Mouse (Mus musculus) left cerebral cortex, adult 11 months (tissue): Measurements from ENCODE around the gene Luc7l2.

Experiments
- DNase-seq: peaks from one replicate; pipeline ENCODE4 v3.0.0; 2022; ENCODE audit warnings: low spot score

Gene Luc7l2

GRCm38 (mm10) chr6:38576096-38576495 lies 25.0 kb downstream of the Luc7l2 start:
- no peak for DNase-seq

DNA sequence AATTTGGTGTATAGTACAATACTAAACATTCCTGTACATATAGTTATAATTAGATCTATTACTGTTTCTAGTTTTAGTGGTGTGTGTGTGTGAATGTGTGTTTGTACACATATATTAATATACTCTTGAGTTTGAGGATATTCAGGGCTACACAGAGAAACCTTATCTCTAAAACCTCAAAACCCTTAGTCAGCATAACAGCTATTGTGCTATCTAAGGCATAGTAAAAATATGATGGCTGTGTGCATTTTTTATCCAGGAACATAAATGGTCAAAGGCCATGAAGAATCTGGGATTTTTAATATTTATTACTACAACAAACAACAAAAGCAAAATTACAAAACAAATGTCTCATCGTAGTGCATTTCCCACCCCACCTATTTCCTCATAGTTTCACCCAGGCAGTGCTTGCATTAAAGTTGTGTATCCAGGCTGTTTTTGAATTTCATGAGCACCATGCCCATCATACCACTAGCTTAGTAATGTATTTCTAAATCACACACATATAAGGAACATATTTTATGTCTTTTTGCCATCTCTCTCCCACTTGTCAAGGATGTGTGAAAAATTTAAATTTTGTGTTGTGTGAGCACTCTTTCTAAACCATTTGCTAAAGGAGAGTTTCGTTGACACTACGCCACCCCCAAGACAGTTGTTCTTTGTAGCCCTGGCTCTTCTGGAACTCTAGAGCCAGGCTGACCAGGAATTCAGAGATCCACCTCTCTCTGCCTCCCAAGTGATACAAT lies 29.2 kb downstream of the Luc7l2 start:
- DNase-seq: no peak

GRCm38 (mm10) chr6:38581711-38582110 lies 30.6 kb downstream of the Luc7l2 start:
- no peak for DNase-seq

- no peak for DNase-seq
Measured at GRCm38 (mm10) chr6:38597481-38597880, 46.3 kb downstream of the Luc7l2 start.

DNA sequence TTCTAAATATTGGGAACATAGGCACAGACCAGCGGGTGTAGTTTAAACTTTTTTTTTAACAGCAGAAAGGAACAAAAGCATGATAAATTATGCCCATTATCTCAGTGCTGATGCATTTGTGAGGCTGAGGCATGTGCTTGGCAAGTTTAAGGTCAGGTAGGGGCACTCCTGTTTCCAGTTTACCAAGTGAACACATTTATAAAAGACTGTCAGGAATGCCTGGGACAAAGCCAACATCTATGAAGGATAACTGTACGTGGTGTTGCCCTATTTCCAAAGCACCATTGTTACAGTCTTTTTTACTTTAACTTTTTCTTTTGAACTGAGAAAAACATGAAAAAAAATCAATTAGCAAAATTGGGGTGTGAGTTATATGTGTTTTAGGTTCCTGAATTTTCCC lies 58.8 kb downstream of the Luc7l2 start:
- DNase-seq: no peak

- no peak for DNase-seq
Measured at GRCm38 (mm10) chr6:38622406-38622805, 71.3 kb downstream of the Luc7l2 start.

- DNase-seq: no peak
Measured at GRCm38 (mm10) chr6:38623457-38623856, 72.3 kb downstream of the Luc7l2 start.

DNA sequence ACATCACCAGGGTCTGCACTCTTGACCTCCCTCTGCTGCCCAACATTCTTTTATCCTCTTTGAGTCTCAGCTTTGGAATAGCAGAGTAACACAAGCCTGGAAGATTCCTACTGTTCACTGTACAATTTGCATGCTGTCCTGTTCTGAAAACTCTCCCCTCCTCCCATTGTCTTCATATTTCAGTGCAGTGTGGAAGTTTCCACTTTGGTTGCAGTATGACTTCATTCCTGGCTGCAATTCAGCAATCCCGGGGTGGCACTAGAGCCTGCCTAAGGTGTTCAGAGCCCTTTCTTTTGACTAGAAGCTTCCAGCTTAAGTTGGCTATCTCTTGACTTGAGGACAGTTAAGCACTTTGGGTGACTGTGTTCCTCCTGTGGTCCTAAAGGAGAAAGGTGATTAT lies 73.3 kb downstream of the Luc7l2 start:
- no peak for DNase-seq

DNA sequence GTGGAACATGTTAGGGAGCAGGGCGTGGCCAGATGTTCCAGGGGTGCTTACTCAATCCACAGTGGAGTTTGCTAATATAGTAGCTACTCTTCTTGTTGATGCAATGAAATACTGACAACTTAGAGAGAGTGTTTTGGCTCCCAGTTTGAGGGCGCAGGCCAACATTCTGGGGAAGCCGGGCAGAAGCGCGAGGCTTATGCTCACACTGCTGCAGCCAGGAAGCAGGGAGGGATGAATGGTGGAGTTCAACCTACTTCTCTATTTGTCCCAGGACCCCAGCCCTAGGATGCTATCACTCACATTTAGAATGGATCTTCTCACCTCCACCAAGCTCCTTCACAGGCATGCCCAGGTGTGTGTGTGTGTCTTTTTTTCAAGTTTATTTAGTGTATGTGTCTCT lies 75.0 kb downstream of the Luc7l2 start:
- DNase-seq: no peak

DNA sequence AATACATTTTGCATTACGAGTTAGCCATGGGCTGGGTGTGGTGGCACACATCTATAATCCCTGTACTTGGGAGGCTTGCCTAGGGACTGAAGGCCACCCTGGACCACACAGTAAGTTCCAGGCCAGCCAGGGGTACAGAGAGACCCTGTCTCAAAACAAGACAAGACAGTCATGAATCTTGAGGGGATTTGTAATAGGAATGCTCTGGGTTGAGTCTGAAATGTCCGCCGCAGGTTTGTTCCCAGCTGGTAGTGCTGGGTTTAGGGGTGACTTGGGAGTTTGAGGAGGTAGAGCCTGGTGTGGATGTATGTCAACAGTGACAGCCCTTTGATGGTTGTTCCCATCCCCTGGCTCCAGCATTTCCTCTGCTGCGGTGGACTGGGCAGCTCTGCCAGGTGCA lies 75.9 kb downstream of the Luc7l2 start:
- DNase-seq: no peak

- DNase-seq: no peak
Measured at GRCm38 (mm10) chr6:38627486-38627885, 76.4 kb downstream of the Luc7l2 start.

DNA sequence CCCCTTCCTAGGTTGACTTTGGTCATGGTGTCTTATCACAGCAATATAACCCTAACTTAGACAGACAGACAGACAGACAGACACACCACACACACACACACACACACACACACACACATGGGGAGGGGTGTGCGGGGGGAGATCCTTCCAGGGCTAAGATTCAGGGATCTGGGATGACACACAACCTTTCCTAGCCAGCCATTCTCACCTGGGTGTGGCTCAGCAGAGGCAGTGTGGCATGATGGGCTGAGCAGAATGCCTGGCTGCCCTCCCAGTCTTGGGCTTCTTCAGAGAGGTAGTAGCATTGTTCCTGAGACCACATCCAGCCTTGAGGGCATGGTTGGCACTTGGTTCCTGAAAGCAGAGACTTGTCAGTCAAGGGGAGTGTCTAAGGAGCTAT lies 78.4 kb downstream of the Luc7l2 start:
- DNase-seq: no peak

- DNase-seq: no peak
Measured at GRCm38 (mm10) chr6:38632826-38633225, 81.7 kb downstream of the Luc7l2 start.

GRCm38 (mm10) chr6:38634461-38634860 lies 83.3 kb downstream of the Luc7l2 start:
- DNase-seq: no peak

GRCm38 (mm10) chr6:38635941-38636851 lies 85.1 kb downstream of the Luc7l2 start:
- DNase-seq: no peak

GRCm38 (mm10) chr6:38636852-38637618 lies 85.9 kb downstream of the Luc7l2 start, which contains the start of gene Klrg2:
TSS of gene Klrg2 (minus strand) at chr6:38637242.
- DNase-seq: no peak

DNA sequence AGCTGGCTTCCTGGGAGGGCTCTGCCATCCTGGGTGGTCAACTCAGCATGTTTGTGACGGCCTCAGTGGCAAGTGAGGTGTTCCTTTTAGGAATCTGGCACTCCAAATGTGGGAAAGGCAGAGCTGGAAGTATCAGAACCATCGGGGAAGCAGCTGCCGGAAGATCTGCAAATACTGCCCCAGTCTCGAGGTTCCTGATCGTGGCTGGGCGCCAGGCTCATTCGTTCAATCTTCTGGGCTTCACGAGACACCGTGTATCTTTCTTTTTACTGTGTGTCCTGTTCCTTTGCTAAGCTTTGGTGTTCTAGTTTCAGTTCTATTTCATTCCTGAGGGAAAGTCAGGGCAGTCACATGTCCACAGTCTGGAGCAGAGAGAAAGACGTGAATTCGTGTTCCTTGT lies 89.3 kb downstream of the Luc7l2 start:
- DNase-seq: no peak

DNA sequence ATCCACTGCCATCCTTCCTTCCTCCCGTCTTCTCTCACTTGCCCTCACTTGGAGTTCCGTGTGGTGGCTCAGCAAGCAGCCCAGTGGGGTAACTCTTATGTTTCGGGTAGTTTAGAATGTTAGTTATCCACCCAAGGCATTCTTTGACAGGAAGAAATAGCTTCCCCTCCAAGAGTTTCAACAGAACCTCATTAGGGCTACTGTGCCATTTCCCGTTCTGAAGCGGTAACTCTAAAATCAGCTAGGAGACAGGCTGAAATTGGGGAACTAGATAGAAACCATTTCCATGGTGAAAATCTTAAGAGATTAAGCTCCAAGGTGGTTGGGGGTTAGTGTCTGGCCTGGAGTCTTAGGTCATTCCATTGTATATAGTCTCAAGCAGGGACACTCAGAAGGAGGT lies 90.1 kb downstream of the Luc7l2 start:
- DNase-seq: no peak

DNA sequence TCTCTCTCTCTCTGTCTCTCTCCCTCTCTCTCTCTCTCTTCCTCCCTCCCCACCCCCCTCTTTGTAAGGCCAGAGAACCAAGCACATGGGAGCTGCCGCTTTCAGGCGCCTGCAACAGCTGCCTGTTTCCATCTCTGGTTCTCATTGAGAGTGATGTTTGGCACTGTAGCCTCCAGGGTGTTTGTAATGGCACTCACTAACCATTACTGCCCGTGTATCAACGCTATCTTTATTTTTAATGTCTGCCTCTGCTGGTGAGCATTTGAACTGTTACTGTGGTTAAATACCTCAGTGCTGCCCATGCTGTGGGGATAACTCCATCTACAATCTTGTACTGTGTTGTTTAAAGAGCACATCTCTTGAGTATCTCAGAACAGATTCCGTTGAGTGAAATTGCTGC lies 90.5 kb downstream of the Luc7l2 start:
- DNase-seq: no peak

GRCm38 (mm10) chr6:38642593-38642992 lies 91.5 kb downstream of the Luc7l2 start:
- DNase-seq: no peak

GRCm38 (mm10) chr6:38643039-38643438 lies 91.9 kb downstream of the Luc7l2 start:
- DNase-seq: no peak

GRCm38 (mm10) chr6:38649545-38649944 lies 98.4 kb downstream of the Luc7l2 start:
- no peak for DNase-seq
